Mouse (Mus musculus): ENCODE measurements at regions not wholly inside any gene's neighbourhood (a gene's known extent, or its start where the extent isn't known, plus 50 kb on each side); places are given as distances from the start of the nearest gene placed in this dataset.

DNA sequence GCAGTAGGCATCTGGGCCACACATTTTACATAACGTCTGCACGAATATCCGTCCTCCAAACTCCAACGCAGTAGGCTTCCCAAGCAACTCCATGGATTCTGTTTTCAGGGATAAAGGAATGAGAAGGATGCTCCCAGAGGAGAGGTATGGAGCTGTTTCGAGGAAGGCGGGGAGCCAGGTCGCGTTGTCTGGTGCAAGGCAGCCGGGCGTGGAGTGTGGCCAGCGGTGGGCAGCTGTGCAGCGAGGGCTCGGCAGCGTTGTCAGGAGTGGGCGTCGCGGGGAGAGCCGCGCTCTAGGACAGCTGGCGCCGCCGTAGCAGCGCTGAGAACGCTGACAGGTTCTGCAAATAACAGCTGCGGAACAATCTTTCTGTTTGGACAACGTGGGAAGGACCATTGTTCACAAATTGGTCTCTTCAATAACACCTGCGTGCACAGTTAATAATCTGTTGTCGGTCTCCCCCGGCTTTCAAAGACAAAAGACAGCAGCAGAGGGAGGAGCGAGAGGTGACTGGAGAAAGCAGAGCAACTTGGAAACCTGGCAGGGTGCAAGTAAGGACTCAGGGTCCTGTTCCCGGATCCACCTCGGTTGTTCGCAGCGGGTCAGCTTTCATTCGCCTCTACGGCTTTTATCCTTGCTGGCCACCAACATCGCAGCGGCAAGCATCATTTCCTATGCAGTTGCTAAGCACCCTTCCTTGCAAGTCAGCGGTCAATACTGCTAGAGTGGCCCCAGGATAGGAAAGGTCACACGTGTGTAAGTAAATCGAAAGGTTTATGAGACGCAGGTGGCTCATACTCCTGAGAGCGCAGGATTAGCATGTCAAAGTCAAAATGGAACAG lies 83.0 kb upstream of the Dlx2 start:
- no peak for TF ChIP-seq POLR2A (IDR thresholded peaks at IDR 0.05; ENCODE audit: extremely low read depth, insufficient read depth, low read length)
- TF ChIP-seq CTCF (IDR thresholded peaks at IDR 0.05; ENCODE audit: extremely low read depth, insufficient read depth, low read length) = no peak

Data from cortical plate, adult 2 months (tissue).